Mouse (Mus musculus): ENCODE measurements at regions not wholly inside any gene's neighbourhood (a gene's known extent, or its start where the extent isn't known, plus 50 kb on each side); places are given as distances from the start of the nearest gene placed in this dataset.
"Not testable (repeated sequence)": the region's sequence is repeated elsewhere in the genome, so short reads cannot be mapped to it uniquely, and the experiment has no call there.

DNA sequence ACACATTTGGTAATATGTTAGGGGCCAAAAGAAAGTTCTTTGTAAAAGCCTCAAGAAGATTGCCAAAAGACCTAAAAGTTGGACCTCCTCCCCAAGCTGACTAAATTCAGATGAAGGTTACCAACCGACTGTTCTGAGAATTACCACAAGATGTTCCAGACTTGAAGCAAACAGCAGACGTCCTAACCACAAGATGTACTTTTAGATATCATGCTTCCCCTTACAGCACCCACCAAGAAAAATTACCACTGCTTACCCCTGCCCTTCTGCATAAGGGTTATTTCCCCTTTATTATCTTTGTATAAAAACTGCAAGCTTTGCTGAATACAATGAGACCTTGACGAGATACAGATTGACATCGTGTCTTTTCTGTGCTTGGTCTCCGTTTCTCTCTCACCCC, 121.6 kb upstream of the Cst10 start:
- no peak for DNase-seq

DNA sequence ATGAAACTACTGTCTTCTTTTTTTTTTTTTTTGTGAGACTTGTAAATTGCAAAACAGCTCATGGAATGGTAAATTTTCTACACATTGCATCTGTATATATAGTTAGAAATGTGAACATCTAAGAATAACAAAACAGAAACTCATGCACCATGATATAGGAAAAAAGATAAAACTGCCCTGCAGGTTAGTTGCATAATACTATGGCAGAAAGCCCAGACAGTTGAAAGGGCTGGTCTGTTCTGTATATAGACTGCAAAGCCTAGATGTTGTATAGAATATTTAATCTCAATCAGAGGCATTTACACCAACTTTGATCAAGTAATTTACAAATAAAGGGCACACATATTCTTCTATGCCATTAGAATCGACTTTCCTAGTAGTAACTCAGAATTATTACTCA, 120.7 kb upstream of the Cst10 start:
- no peak for DNase-seq

DNA sequence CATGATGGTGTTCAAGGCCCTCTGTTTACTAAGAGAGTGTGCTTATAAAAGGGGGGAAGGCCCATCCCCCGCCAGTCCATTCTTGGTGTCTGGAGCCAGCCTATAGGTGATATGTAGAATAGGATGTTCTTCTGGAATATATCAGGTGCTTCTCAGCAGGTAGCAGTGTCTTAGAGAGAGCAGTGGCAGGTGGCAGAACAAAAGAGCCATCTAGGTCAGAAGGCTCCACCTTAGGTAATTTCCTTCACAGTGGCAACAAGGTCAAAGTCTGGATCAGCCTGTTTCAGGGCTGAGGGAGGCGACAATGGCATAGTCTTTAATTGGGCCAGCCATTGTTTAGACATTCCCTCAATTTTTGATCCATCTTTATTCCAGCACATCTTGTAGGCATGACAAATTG, 107.9 kb upstream of the Cst10 start:
- not testable (repeated sequence) for DNase-seq

DNA sequence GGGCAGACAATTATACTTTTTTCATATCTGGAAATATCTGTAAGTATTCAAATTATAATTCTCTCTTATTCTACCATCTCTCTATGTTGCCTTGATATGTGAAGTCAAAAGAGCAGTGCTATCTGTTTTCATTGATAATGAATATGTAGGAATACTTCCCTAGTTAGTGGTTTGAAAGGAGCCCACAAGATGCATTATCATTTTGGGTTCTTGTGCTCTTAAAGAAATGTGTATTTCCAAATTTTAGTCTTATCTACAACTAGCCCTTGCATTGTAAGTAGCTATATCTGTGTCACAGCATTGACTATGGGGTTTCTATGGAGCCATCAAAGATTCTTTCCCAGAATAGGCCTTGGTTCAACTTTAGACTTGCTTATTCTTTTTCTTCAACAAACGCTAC, 99.3 kb upstream of the Cst10 start:
- DNase-seq: no peak

DNA sequence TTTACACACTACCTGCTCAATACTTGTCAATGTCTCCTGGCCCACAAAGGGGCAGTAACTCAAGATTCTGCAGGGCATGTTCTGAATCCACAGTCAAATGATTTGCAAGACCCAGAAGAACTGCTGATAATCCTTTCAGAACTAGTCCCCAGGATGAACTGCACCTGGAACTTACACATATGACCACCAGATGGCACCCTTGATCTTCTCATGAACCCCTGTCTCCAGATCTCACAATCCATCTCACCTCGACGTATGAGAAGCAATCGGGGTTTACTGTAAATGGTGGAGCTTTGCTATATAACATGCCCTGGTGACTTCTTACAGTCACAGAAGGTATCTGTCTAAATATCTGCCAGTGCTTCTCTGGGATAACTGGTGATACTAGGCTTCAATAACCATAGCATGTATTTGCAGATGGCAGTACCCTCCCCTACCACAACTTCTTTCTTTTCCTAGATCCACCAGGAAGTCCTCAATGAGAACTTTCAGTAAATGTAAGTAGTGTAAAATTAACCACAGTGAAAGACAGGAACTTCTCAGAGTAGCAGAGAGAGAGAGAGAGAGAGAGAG, 54.5 kb upstream of the Cst10 start:
- peak; percentile 76 for DNase-seq

All from retina, postnatal 1 day (tissue).